ENCODE assay signal across 13 mouse cellular contexts in genomic region chr9:16437805-16438204, GRCm38 (mm10).
DNase-seq lines count a peak whose midpoint lies in the region; ATAC-seq and TF ChIP-seq lines count a peak whose summit lies in the region.
"Had no signal": no experiment of that assay in that cellular context is flagged by ENCODE, and none has a peak within 500 bp of the region (broad histone marks: within the 10 kb centered on the region; RNA-seq: fewer than 3 reads in every experiment).

No protein-coding gene starts in this region.

- no peak overlapping the region for H3K9ac ChIP-seq in midbrain, postnatal 0 days (replicated peaks; ENCODE audit: low read length, poor library complexity, severe bottlenecking)
- H3K9ac ChIP-seq in forebrain, embryonic 16.5 days (replicated peaks; ENCODE audit: low read depth, low read length) = no peak overlapping the region
- H3K9ac ChIP-seq in midbrain, embryonic 12.5 days (replicated peaks) = no peak overlapping the region
- H3K9ac ChIP-seq in liver, embryonic 12.5 days = no peak overlapping the region
- no peak overlapping the region for H3K9ac ChIP-seq in stomach, postnatal 0 days (ENCODE audit: low read length)
- H3K9ac ChIP-seq: kidney, embryonic 15.5 days; liver, embryonic 13.5 days had no signal

- TF ChIP-seq EP300 in stomach, postnatal 0 days (optimal IDR thresholded peaks at IDR 0.05) = no peak

- peak overlapping the region; percentile 79 for H3K27ac ChIP-seq in midbrain, embryonic 10.5 days (replicated peaks)
- H3K27ac ChIP-seq in midbrain, postnatal 0 days (ENCODE audit: low read depth, low read length) = no peak overlapping the region
- peak overlapping the region; percentile 39 for H3K27ac ChIP-seq in forebrain, embryonic 16.5 days (ENCODE audit: low read length)
- H3K27ac ChIP-seq in midbrain, embryonic 12.5 days (replicated peaks) = peak overlapping the region; percentile 82
- no peak overlapping the region for H3K27ac ChIP-seq in liver, embryonic 12.5 days
- no peak overlapping the region for H3K27ac ChIP-seq in stomach, postnatal 0 days (replicated peaks)
- H3K27ac ChIP-seq: heart, adult 2 months; kidney, embryonic 15.5 days; liver, embryonic 13.5 days; macrophage had no signal

- WGBS in midbrain, embryonic 10.5 days = 6% methylated on average over 5 of the region's 5 CpGs
- WGBS in midbrain, postnatal 0 days = 9% methylated on average over 5 of the region's 5 CpGs
- 5% methylated on average over 5 of the region's 5 CpGs for WGBS in forebrain, embryonic 16.5 days
- 2% methylated on average over 5 of the region's 5 CpGs for WGBS in midbrain, embryonic 12.5 days
- WGBS in liver, embryonic 12.5 days (ENCODE audit: insufficient replicate concordance) = 39% methylated on average over 5 of the region's 5 CpGs
- 53% methylated on average over 5 of the region's 5 CpGs for WGBS in stomach, postnatal 0 days

- TF ChIP-seq CTCF in midbrain, postnatal 0 days (IDR thresholded peaks at IDR 0.05) = no peak
- no peak for TF ChIP-seq CTCF in stomach, postnatal 0 days (IDR thresholded peaks at IDR 0.05; ENCODE audit: low read depth)

- H3K4me1 ChIP-seq in midbrain, embryonic 10.5 days = peaks cover 70% of the 10 kb centered on the region
- H3K4me1 ChIP-seq in midbrain, postnatal 0 days (ENCODE audit: insufficient read depth, low read length) = peaks cover 13% of the 10 kb centered on the region; the same call in 1 of the 2 replicates
- peaks cover 26% of the 10 kb centered on the region for H3K4me1 ChIP-seq in forebrain, embryonic 16.5 days (replicated peaks; ENCODE audit: control insufficient read depth, insufficient read depth, low read length)
- H3K4me1 ChIP-seq in midbrain, embryonic 12.5 days = peaks cover 63% of the 10 kb centered on the region
- no peaks in the 10 kb centered on the region for H3K4me1 ChIP-seq in liver, embryonic 12.5 days
- H3K4me1 ChIP-seq in stomach, postnatal 0 days (replicated peaks; ENCODE audit: control insufficient read depth, insufficient read depth) = no peaks in the 10 kb centered on the region
- H3K4me1 ChIP-seq: kidney, embryonic 15.5 days; liver, embryonic 13.5 days had no signal

- no peak overlapping the region for H3K4me2 ChIP-seq in midbrain, postnatal 0 days (ENCODE audit: low read depth, low read length, poor library complexity, severe bottlenecking)
- H3K4me2 ChIP-seq in forebrain, embryonic 16.5 days (ENCODE audit: low read length) = peak overlapping the region; percentile 27
- H3K4me2 ChIP-seq in midbrain, embryonic 12.5 days (replicated peaks) = peak overlapping the region; percentile 34
- no peak overlapping the region for H3K4me2 ChIP-seq in liver, embryonic 12.5 days
- no peak overlapping the region for H3K4me2 ChIP-seq in stomach, postnatal 0 days (replicated peaks; ENCODE audit: low read depth)
- H3K4me2 ChIP-seq: kidney, embryonic 15.5 days; liver, embryonic 13.5 days had no signal

- H3K27me3 ChIP-seq in midbrain, embryonic 10.5 days (ENCODE audit: low read depth, poor library complexity, severe bottlenecking) = no peaks in the 10 kb centered on the region
- no peaks in the 10 kb centered on the region for H3K27me3 ChIP-seq in midbrain, postnatal 0 days (ENCODE audit: insufficient read depth, low read length)
- no peaks in the 10 kb centered on the region for H3K27me3 ChIP-seq in forebrain, embryonic 16.5 days (replicated peaks; ENCODE audit: control insufficient read depth, insufficient read depth, low read length)
- H3K27me3 ChIP-seq in midbrain, embryonic 12.5 days = no peaks in the 10 kb centered on the region
- H3K27me3 ChIP-seq in liver, embryonic 12.5 days (replicated peaks) = no peaks in the 10 kb centered on the region
- H3K27me3 ChIP-seq in stomach, postnatal 0 days (ENCODE audit: control insufficient read depth, insufficient read depth, low read length) = no peaks in the 10 kb centered on the region
- H3K27me3 ChIP-seq: kidney, embryonic 15.5 days; liver, embryonic 13.5 days had no signal

- peak; percentile 47 for DNase-seq in midbrain, embryonic 10.5 days (ENCODE audit: low spot score)
- DNase-seq in midbrain, postnatal 0 days (ENCODE audit: low spot score) = no peak
- peak; percentile 66 for DNase-seq in retina, postnatal 1 day
- DNase-seq in kidney, adult 11 months = no peak
- no peak for DNase-seq in stomach, postnatal 0 days (ENCODE audit: low spot score)
- DNase-seq: B cell, adult 2 months; heart, adult 2 months; liver, embryonic 13.5 days had no signal

- no peak for ATAC-seq in midbrain, postnatal 0 days (ENCODE audit: low FRiP score)
- peak; percentile 59 for ATAC-seq in forebrain, embryonic 16.5 days
- peak; percentile 74 for ATAC-seq in midbrain, embryonic 12.5 days (ENCODE audit: low FRiP score, low read depth)
- ATAC-seq in liver, embryonic 12.5 days = no peak
- no peak for ATAC-seq in stomach, postnatal 0 days (ENCODE audit: low FRiP score, low TSS enrichment)

- H3K36me3 ChIP-seq in midbrain, embryonic 10.5 days = no peaks in the 10 kb centered on the region
- H3K36me3 ChIP-seq in midbrain, postnatal 0 days (ENCODE audit: insufficient read depth, low read length) = no peaks in the 10 kb centered on the region
- no peaks in the 10 kb centered on the region for H3K36me3 ChIP-seq in forebrain, embryonic 16.5 days (ENCODE audit: control insufficient read depth, insufficient read depth)
- no peaks in the 10 kb centered on the region for H3K36me3 ChIP-seq in midbrain, embryonic 12.5 days
- H3K36me3 ChIP-seq in liver, embryonic 12.5 days = no peaks in the 10 kb centered on the region
- no peaks in the 10 kb centered on the region for H3K36me3 ChIP-seq in stomach, postnatal 0 days (ENCODE audit: control insufficient read depth, insufficient read depth, low read length)
- H3K36me3 ChIP-seq: kidney, embryonic 15.5 days; liver, embryonic 13.5 days had no signal

- no peaks in the 10 kb centered on the region for H3K9me3 ChIP-seq in midbrain, embryonic 10.5 days (replicated peaks)
- no peaks in the 10 kb centered on the region for H3K9me3 ChIP-seq in midbrain, postnatal 0 days (ENCODE audit: low read length)
- no peaks in the 10 kb centered on the region for H3K9me3 ChIP-seq in forebrain, embryonic 16.5 days (ENCODE audit: control insufficient read depth, low read length)
- H3K9me3 ChIP-seq in midbrain, embryonic 12.5 days = no peaks in the 10 kb centered on the region
- no peaks in the 10 kb centered on the region for H3K9me3 ChIP-seq in liver, embryonic 12.5 days (replicated peaks)
- no peaks in the 10 kb centered on the region for H3K9me3 ChIP-seq in stomach, postnatal 0 days (ENCODE audit: control insufficient read depth, low read length)
- H3K9me3 ChIP-seq: kidney, embryonic 15.5 days; liver, embryonic 13.5 days had no signal

- H3K4me3 ChIP-seq in midbrain, embryonic 10.5 days = no peak overlapping the region
- H3K4me3 ChIP-seq in midbrain, postnatal 0 days (ENCODE audit: low read depth, low read length) = no peak overlapping the region
- no peak overlapping the region for H3K4me3 ChIP-seq in forebrain, embryonic 16.5 days (replicated peaks; ENCODE audit: low read length)
- H3K4me3 ChIP-seq in midbrain, embryonic 12.5 days = no peak overlapping the region
- H3K4me3 ChIP-seq in liver, embryonic 12.5 days = no peak overlapping the region
- no peak overlapping the region for H3K4me3 ChIP-seq in stomach, postnatal 0 days (ENCODE audit: low read depth, low read length)
- H3K4me3 ChIP-seq: heart, adult 2 months; kidney, embryonic 15.5 days; liver, embryonic 13.5 days had no signal

Comparison
In these comparisons a context has a peak if more than half of its experiments do, and no peak if none do; other contexts are left out.
1. DNase-seq: peak in midbrain, embryonic 10.5 days (single experiment) and retina, postnatal 1 day (single experiment); none in midbrain, postnatal 0 days (single experiment), kidney, adult 11 months (single experiment) and stomach, postnatal 0 days (single experiment).
2. H3K27ac ChIP-seq: peak in midbrain, embryonic 10.5 days (single experiment), forebrain, embryonic 16.5 days (single experiment) and midbrain, embryonic 12.5 days (single experiment); none in midbrain, postnatal 0 days (single experiment), liver, embryonic 12.5 days (single experiment) and stomach, postnatal 0 days (single experiment).
3. ATAC-seq: peak in forebrain, embryonic 16.5 days (single experiment) and midbrain, embryonic 12.5 days (single experiment); none in midbrain, postnatal 0 days (single experiment), liver, embryonic 12.5 days (single experiment) and stomach, postnatal 0 days (single experiment).
4. H3K4me2 ChIP-seq: peak in forebrain, embryonic 16.5 days (single experiment) and midbrain, embryonic 12.5 days (single experiment); none in midbrain, postnatal 0 days (single experiment), liver, embryonic 12.5 days (single experiment) and stomach, postnatal 0 days (single experiment).